Mouse (Mus musculus) left cerebral cortex, adult 9 months (tissue): ENCODE measurements around the gene Hist1h4j.
"Not testable (repeated sequence)": the region's sequence is repeated elsewhere in the genome, so short reads cannot be mapped to it uniquely, and the experiment has no call there.

Source experiments
- DNase-seq, 2 experiments: peaks; one replicate each; pipeline ENCODE4 v3.0.0; 2022; ENCODE audit warnings: low spot score in 2 of 2

Hist1h4j gene

DNA sequence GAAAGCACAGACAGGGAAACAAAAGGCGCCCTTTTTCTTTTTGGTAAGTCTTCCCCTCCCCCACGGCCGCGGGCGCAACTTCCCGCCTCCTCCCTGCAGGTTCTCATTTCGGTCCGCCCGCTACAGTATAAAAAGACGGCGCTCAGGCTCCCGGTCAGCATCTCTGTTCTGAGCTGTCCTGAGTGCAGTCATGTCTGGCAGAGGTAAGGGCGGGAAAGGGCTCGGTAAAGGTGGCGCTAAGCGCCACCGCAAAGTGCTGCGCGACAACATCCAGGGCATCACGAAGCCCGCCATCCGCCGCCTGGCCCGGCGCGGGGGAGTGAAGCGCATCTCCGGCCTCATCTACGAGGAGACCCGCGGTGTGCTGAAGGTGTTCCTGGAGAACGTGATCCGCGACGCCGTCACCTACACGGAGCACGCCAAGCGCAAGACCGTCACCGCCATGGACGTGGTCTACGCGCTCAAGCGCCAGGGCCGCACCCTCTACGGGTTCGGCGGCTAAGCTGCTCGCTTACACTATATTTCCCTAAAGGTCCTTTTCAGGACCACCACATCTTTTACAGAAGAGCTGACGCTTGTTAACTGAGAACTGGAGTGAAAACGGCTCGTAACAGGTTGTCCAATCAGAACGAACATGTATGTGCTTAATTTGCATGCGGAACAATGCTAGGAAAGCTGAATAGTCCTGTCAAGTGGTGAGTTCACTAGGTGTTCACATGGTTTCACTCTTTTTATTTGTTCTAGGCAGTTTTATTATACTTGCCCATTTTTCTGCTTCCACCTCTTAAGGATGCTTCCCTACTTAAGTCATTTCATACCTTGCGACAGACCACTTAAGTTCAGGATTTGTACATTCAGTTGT lies at the start of gene Hist1h4j:
Hist1h4j (plus strand) TSS at position 159 of the 862 bp plus-strand sequence.
- DNase-seq, result peak in 1 of 2 experiments; percentile 83

DNA sequence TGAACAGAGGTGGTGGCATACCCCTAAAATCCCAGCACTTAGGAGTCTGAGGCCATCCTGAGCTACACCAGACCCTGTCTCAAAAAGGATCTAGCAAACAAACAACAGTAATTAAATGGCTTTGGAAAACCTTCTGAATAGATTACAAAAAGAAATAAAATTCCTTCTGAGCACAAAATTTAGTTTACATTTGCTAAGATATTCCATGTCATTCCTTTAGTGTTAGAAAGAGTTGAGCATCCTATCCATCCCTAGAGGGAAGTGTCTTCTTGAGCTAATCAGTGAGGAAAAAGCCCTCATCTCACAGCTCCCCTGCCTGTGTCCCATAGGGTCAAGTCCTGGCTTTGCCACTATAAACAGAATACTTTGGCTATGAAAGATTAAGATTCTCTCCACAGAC lies 37.1 kb upstream of the Hist1h4j start, which contains the start of gene Olfr1359:
Olfr1359 (plus strand) TSS at position 301 of the 400 bp plus-strand sequence.
- no peak for DNase-seq

DNA sequence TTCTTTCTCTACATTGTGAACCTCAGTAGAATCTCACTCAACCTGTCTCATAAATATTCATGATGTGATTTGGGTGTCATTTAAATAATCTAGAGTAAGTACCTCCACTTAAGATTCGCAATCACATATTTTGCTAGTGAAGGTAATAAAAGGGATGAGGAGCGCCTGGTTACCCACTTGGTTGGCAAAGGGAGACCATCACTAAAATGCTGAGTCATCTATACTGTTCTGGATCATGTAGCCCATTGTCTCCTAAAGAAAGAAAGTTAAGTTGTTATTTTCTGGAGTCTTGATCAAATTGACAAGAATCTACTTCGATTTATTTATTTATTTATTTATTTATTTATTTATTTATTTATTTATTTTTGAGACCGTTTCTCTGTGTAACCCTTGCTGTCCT lies 28.2 kb upstream of the Hist1h4j start:
- no peak for DNase-seq

DNA sequence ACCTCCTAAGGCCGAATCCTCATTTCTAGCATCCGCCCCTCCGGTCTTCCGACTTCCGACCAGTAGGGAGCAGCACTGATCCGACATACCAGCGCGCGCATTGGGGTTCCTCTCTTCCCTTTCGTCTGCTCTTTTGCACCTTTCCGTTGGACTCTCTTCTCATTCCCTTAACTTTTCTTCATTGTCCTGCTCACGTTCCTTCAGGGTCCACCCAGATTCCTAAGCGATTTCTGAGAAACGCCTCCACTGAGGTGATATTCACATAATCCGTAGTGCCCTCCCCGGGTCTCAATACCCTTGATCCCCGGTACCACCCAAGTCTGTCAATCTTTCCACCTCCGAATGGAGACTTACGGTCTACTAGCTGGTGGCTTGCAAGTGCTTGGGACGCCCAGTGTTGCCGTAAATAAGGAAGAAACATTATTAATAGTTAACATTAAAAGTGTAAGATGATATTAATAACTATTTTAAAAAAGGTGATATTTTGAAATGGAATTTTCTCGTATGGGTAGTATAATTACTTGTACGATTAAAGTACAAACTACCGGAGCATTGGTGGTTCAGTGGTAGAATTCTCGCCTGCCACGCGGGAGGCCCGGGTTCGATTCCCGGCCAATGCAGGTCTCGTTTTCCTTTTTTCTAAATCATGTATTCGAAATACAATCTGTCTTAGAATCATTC lies 24.7 kb upstream of the Hist1h4j start:
- DNase-seq, result peak; percentile 60 to 93

DNA sequence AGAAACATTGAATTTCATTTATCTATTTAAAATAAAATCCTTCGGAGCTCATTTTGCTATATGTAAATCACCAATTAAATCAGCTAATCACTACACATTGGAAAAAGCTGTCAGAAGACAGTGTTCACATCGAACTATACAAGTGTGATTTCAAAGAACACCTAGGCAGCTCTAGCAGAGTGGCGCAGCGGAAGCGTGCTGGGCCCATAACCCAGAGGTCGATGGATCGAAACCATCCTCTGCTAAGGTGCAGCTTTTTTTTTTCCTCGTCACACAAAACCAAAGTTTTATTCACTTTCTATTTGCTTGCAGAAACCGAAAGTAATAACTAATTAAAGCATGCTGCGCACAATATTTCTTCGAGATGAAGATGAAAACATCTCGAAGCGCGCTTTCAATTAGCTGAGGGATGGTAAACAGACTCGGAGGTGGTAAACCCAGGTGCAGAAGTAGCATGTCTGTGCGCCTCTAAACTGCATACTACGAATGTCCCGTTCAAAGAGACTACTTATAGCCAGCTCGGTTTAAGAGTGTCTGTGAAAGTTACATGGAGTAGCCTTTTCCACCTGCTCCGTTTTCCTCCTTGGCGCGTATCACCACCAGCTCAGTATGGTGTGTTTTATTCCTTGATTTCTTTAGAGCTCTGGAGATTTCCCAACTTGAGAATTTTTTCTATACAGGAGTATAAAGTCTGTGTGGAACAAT lies 23.9 kb upstream of the Hist1h4j start:
- peak in 1 of 2 experiments; percentile 89 for DNase-seq

DNA sequence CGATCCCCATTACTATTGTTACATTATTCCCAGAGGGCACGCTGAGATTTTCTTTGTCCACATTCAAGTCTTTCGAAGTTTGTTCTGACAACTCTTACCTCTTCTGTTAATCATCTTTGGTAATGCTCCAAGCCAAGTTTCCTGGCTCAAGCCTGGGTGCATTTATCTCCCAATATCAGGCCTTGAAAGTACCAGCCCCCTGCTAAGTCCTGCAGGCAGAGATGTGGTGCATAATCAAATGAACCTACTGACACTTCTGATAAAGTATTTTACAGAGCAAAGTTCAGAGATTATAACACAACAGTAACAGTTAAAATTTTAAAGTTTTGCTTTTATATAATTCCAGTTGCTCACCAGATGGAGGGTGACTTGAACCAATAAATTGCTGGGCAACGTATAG lies 23.2 kb upstream of the Hist1h4j start:
- DNase-seq, result no peak

DNA sequence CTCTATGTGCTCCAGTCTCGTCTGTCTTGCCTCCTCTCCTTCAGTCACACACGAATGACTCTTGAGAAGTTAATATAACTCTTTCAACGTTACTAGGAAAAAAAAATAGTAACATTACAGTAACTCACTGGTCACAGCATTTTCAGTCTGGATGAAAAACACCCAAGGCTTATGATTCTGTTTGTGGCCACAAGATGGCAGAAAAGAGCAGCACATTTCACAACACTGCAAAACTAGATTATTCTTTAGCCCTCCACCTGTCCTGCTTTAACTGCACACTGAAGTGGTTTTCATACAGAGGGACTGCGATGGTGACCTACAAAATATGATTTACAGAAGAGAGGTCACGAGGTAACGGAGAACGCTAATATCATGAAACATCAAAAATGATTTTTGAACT lies 20.1 kb upstream of the Hist1h4j start:
- DNase-seq, result peak in 1 of 2 experiments; percentile 79

DNA sequence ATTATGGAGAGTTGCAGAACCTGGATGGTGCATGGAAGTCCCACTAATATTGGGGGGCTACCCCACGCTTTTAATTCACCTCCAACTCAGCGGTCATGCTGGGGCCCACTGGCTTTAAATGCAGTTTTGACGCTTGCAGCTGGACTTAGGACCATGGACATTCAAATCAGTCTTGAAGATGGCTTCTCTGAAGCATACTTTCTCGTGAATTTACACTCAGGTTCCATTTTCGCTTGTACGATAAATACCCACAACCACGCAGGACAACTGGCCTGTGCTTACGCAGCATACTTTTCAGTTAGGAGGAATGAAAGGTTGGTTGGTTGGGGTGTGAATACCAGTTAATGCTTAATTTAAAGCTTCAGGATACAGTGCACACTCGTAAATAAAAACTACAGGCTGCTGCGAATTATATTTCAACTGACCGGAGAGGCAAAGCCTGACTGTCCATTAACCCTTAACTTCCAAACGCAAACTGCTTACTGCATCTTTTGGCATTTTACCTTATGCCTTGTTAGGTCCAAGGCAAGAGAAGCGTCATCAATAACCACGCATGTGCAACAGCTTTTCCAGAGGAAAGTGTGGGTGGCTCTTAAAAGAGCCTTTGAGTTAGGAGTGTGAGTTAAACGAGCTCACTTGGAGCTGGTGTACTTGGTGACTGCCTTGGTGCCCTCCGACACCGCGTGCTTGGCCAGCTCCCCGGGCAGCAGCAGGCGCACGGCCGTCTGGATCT lies 19.6 kb upstream of the Hist1h4j start:
- no peak for DNase-seq

DNA sequence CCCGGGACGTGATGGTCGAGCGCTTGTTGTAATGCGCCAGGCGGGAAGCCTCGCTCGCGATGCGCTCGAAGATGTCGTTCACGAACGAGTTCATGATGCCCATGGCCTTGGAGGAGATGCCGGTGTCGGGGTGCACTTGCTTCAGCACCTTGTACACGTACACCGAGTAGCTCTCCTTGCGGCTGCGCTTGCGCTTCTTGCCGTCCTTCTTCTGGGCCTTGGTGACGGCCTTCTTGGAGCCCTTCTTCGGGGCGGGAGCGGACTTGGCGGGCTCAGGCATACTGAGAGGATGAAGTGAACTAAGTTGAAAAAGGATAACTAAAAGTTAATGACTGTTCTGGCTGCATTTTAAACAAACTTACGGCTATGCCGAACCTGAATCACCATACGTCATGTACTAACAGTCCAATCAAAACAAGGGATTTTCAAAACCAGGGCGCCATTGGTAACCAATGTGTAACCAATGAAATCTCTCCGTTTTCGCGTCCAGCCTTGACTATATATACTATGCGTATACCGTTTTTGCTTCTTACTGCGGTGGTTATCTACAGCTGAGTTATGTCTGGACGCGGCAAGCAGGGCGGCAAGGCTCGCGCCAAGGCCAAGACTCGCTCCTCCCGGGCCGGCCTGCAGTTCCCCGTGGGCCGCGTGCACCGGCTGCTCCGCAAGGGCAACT lies 18.9 kb upstream of the Hist1h4j start, which contains the start of the genes Hist1h2bl and Hist1h2ai:
Hist1h2bl (minus strand) TSS at position 280 of the 676 bp plus-strand sequence.
Hist1h2ai (plus strand) TSS at position 559 of the 676 bp plus-strand sequence.
- DNase-seq, result peak; percentile 92 to 95

DNA sequence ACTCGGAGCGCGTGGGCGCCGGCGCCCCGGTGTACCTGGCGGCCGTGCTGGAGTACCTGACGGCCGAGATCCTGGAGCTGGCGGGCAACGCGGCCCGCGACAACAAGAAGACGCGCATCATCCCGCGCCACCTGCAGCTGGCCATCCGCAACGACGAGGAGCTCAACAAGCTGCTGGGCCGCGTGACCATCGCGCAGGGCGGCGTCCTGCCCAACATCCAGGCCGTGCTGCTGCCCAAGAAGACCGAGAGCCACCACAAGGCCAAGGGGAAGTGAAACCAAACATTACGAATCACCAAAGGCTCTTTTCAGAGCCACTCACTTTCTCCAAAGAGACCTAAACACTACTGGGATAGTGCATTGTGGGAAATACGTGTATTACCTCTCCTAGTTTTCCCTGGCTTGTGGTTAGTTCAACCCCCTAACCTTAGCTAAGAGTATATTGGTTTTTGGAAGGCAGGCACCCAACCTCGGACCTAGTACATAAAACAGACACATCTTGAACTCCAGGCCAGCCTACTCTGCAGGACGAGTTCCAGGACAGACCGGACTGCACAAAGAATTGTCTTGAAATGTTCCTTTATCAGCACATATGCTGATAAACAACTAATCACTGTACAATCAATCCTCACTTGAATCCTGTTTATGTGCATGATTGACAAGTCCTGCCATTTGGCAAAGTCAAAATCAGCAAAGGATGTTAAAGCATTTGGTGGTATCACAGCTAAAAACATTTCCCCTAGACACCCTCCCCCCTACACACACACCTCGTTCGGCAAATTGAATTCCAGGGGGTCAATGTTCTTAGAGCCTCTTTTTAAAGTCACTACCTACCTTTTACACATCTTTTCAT lies 18.1 kb upstream of the Hist1h4j start:
- peak in 1 of 2 experiments; percentile 16 for DNase-seq

DNA sequence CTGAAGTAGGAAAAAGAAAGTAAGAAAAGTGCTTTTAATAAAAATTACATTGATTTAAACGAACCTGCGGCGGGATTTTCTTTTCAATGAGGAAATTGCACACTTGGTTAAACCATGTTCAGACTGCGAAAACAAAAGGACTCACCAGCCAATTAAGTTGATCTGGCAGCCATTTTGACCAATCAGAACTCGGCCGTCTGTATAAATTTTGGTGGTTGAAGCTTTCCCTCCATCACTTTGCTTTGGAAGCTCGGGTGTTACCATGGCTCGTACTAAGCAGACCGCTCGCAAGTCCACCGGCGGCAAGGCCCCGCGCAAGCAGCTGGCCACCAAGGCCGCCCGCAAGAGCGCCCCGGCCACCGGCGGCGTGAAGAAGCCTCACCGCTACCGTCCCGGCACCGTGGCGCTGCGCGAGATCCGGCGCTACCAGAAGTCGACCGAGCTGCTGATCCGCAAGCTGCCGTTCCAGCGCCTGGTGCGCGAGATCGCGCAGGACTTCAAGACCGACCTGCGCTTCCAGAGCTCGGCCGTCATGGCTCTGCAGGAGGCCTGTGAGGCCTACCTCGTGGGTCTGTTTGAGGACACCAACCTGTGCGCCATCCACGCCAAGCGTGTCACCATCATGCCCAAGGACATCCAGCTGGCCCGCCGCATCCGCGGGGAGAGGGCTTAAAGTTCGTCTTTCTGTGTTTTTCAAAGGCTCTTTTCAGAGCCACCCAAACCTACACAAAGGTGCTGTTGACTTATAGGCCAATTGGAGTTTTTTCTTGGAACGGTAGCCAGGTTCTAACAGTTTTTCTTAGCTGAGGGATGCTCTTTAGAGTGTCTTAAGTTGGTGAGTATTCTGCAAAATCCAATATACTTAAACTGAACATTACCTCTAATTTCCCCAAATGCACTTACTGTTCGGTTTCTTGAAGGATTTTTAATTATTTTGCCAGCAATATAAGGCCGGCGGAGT lies 17.2 kb upstream of the Hist1h4j start, which contains the start of gene Hist1h3h:
Hist1h3h (plus strand) TSS at position 263 of the 961 bp plus-strand sequence.
- DNase-seq, result peak; percentile 73 to 92

DNA sequence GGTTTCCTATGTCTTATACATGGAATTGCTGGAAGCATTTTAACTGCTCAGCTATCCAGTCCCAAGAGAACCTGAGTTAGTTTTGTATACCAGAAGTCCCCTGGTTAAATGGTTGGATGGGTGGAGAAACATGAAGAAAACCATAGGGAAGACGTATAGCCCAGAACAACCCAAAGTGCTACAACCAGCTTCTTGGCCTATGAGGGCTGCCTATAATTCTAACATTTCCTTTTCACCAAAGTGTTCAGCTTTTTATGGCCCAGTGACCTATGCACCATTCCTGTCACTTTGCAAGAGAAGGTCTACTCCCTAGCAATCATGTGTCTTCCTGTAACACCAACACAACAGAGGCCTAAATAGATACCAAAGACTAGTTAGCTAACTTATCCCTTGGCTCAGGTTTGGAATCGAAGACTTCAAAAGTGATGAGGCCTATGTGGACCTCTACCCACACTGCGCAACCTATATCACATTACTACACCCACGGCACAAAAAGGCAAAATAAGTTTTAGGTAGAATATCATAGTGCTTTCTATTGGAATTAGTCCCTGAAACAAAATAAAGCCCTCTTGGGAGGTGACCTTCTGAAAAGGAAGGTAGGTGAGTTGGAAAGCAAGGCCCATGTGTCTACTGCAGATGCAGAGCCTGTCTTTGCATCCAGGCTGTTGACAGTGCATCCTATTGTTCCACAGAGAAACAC lies 16.3 kb upstream of the Hist1h4j start:
- no peak for DNase-seq

DNA sequence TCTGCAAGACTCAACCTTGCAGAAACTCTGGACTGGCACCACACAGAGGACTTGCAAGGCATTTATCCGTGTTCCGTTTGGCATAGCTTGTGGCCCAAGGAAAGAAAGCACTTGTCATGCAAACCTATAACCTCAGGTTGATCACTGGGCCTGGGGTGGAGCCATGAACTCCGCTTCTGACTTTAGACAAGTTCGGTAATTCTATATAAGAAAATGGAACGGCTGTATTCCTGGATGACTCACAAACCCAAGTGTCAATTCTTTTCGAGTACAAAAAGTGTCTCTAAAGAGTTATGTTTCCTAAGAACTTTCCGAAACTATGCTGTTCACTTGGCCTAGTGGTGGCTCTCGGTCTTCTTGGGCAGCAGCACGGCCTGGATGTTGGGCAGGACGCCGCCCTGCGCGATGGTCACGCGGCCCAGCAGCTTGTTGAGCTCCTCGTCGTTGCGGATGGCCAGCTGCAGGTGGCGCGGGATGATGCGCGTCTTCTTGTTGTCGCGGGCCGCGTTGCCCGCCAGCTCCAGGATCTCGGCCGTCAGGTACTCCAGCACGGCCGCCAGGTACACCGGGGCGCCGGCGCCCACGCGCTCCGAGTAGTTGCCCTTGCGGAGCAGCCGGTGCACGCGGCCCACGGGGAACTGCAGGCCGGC lies 13.6 kb upstream of the Hist1h4j start:
- DNase-seq, result not testable (repeated sequence)

DNA sequence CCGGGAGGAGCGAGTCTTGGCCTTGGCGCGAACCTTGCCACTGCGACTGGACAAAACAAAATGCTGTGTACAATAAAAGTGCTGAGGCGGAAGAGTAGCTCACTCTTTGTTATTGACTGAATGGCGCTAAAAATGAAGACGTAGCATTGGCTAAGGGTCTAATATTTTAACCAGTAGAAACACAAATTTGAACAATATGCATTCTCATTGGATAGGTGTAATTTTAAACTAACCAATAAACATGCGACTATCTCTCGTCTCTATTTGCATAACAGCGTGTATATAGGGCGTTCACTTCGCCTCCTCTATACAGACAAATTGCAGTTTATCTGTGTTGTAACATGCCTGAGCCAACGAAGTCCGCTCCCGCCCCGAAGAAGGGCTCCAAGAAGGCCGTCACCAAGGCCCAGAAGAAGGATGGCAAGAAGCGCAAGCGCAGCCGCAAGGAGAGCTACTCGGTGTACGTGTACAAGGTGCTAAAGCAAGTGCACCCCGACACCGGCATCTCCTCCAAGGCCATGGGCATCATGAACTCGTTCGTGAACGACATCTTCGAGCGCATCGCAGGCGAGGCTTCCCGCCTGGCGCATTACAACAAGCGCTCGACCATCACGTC lies 13.0 kb upstream of the Hist1h4j start, which contains the start of gene Hist1h2bm:
Hist1h2bm (plus strand) TSS at position 288 of the 616 bp plus-strand sequence.
- peak; percentile 74 to 80 for DNase-seq

DNA sequence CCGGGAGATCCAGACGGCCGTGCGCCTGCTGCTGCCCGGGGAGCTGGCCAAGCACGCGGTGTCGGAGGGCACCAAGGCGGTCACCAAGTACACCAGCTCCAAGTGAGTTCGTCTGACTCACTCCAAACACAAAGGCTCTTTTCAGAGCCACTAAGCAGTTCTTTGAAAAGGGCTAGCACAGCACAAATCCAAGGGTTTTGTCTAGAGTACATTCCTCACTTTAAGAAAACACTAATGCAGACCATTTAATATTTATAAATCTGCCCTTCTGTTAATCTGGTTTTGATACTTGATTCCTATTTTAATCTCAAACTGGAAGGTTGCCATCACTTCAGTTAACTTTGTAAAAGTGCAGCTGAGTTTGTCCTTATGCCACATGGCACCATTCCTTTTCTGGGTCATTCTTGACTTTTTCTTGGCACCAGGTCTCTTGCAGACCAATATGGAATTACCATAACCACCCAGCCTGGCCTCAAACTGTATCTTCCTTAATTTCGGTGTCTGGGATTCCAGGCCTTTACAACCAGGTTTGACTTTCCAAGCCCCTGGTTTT lies 12.4 kb upstream of the Hist1h4j start:
- DNase-seq, result no peak
